ENCODE assay signal across 14 mouse cellular contexts in genomic region chr14:33487805-33488550, GRCm38 (mm10). TPM values are rescaled to one million over a fixed set of nuclear protein-coding genes. Genes with fewer than 3 reads are reported as not detected.
DNase-seq lines count a peak whose midpoint lies in the region; ATAC-seq and TF ChIP-seq lines count a peak whose summit lies in the region.
"Had no signal": no experiment of that assay in that cellular context is flagged by ENCODE, and none has a peak within 500 bp of the region (broad histone marks: within the 10 kb centered on the region; RNA-seq: fewer than 3 reads in every experiment).

No protein-coding gene starts in this region.

- no peak for TF ChIP-seq CTCF in forebrain, postnatal 0 days (IDR thresholded peaks at IDR 0.05; ENCODE audit: low read depth)

- H3K27me3 ChIP-seq in forebrain, postnatal 0 days (ENCODE audit: insufficient read depth, low read length): no peaks in the 10 kb centered on the region
- H3K27me3 ChIP-seq in lung, embryonic 16.5 days (ENCODE audit: control insufficient read depth, insufficient read depth, low read depth, low read length): no peaks in the 10 kb centered on the region
- H3K27me3 ChIP-seq in intestine, embryonic 15.5 days (replicated peaks): no peaks in the 10 kb centered on the region
- H3K27me3 ChIP-seq: embryonic facial prominence, embryonic 12.5 days had no signal

- 53% methylated on average over 15 of the region's 15 CpGs for WGBS in forebrain, postnatal 0 days
- 37% methylated on average over 15 of the region's 15 CpGs for WGBS in lung, embryonic 16.5 days
- 64% methylated on average over 15 of the region's 15 CpGs for WGBS in intestine, embryonic 15.5 days

- peak; percentile 43 for ATAC-seq in forebrain, postnatal 0 days
- ATAC-seq in lung, embryonic 16.5 days (ENCODE audit: low read depth): peak; percentile 73
- no peak for ATAC-seq in intestine, embryonic 15.5 days
- ATAC-seq: activated CD4-positive, CD25-positive, alpha-beta regulatory T cell, adult 4 months had no signal

- no peak overlapping the region for H3K27ac ChIP-seq in forebrain, postnatal 0 days (ENCODE audit: low read depth, low read length)
- H3K27ac ChIP-seq in lung, embryonic 16.5 days (ENCODE audit: low read length): no peak overlapping the region
- no peak overlapping the region for H3K27ac ChIP-seq in intestine, embryonic 15.5 days
- H3K27ac ChIP-seq: embryonic facial prominence, embryonic 12.5 days; liver, embryonic 14.5 days had no signal

- intact Hi-C loops in left cerebral cortex, postnatal 4 days (cut with DNase I): no loop called here

- H3K9ac ChIP-seq in forebrain, postnatal 0 days: no peak overlapping the region
- H3K9ac ChIP-seq in lung, embryonic 16.5 days (ENCODE audit: low read length): no peak overlapping the region
- H3K9ac ChIP-seq in intestine, embryonic 15.5 days: no peak overlapping the region
- H3K9ac ChIP-seq: embryonic facial prominence, embryonic 12.5 days; liver, embryonic 14.5 days had no signal

- no peak overlapping the region for H3K4me2 ChIP-seq in forebrain, postnatal 0 days (ENCODE audit: low read depth)
- H3K4me2 ChIP-seq in lung, embryonic 16.5 days (ENCODE audit: low read depth, low read length): no peak overlapping the region
- no peak overlapping the region for H3K4me2 ChIP-seq in intestine, embryonic 15.5 days (replicated peaks)
- H3K4me2 ChIP-seq: embryonic facial prominence, embryonic 12.5 days had no signal

- no peaks in the 10 kb centered on the region for H3K36me3 ChIP-seq in forebrain, postnatal 0 days (ENCODE audit: insufficient read depth)
- H3K36me3 ChIP-seq in lung, embryonic 16.5 days (ENCODE audit: control insufficient read depth, insufficient read depth, low read length): no peaks in the 10 kb centered on the region
- H3K36me3 ChIP-seq in intestine, embryonic 15.5 days: no peaks in the 10 kb centered on the region
- H3K36me3 ChIP-seq: embryonic facial prominence, embryonic 12.5 days had no signal

- no peaks in the 10 kb centered on the region for H3K9me3 ChIP-seq in forebrain, postnatal 0 days (ENCODE audit: low read length)
- H3K9me3 ChIP-seq in lung, embryonic 16.5 days (ENCODE audit: control insufficient read depth, low read length): no peaks in the 10 kb centered on the region
- H3K9me3 ChIP-seq in intestine, embryonic 15.5 days: no peaks in the 10 kb centered on the region
- H3K9me3 ChIP-seq: embryonic facial prominence, embryonic 12.5 days had no signal

- H3K4me3 ChIP-seq in forebrain, postnatal 0 days (ENCODE audit: low read depth, low read length): no peak overlapping the region
- no peak overlapping the region for H3K4me3 ChIP-seq in lung, embryonic 16.5 days (ENCODE audit: low read length)
- no peak overlapping the region for H3K4me3 ChIP-seq in intestine, embryonic 15.5 days (replicated peaks)
- H3K4me3 ChIP-seq: embryonic facial prominence, embryonic 12.5 days had no signal

- DNase-seq in left cerebral cortex, postnatal 4 days: peak; percentile 48
- DNase-seq in left cerebral cortex, adult 9 months (ENCODE audit: low spot score in 2 of 2): no peak
- DNase-seq in forebrain, postnatal 0 days: peak; percentile 48
- peak; percentile 52 for DNase-seq in kidney, adult 18-20 months
- no peak for DNase-seq in adrenal gland, postnatal 4 days (ENCODE audit: low spot score in 2 of 2)
- no peak for DNase-seq in adrenal gland, postnatal 10 days
- DNase-seq: heart, postnatal 36 days; retina, postnatal 1 day; thymus, postnatal 4 days had no signal

- H3K4me1 ChIP-seq in forebrain, postnatal 0 days (ENCODE audit: insufficient read depth): no peaks in the 10 kb centered on the region
- peaks cover 3% of the 10 kb centered on the region for H3K4me1 ChIP-seq in lung, embryonic 16.5 days (replicated peaks; ENCODE audit: control insufficient read depth, insufficient read depth, low read length)
- H3K4me1 ChIP-seq in intestine, embryonic 15.5 days (replicated peaks): no peaks in the 10 kb centered on the region

RNA-seq across cellular contexts. Expression of gene Frmpd2, which starts 16.5 kb away (rescaled TPM):
- 1 to 10 TPM in 1 of 2 experiments, under 1 TPM in 1; 0.46 to 1.6 TPM for total RNA-seq in left cerebral cortex, postnatal 4 days (2021)
- total RNA-seq in forebrain, postnatal 0 days (2014; rRNA removed): 0.54 and 1.6 TPM in 2 replicates
- 0.14 and 0.29 TPM in 2 replicates for polyA plus RNA-seq in forebrain, postnatal 0 days (2015; fragmentation: Nextera tagmentation; extraction: Ambion mirVana)
- 0.49 and 0.67 TPM in 2 replicates for polyA plus RNA-seq in lung, embryonic 16.5 days (2015; fragmentation: Nextera tagmentation; extraction: Ambion mirVana)
- total RNA-seq in adrenal gland, postnatal 4 days (2021): under 1 TPM; 0.08 to 0.25 TPM
- polyA plus RNA-seq in intestine, embryonic 15.5 days (2015; fragmentation: Nextera tagmentation; extraction: Ambion mirVana): not detected in 2 replicates
- total RNA-seq in adrenal gland, postnatal 10 days (2021): not detected
- total RNA-seq: heart, postnatal 36 days had no signal
- polyA plus RNA-seq: activated CD4-positive, CD25-positive, alpha-beta regulatory T cell, adult 4 months; embryonic facial prominence, embryonic 12.5 days; liver, embryonic 14.5 days had no signal

RNA-seq across cellular contexts. Expression of gene Mapk8, which starts 41.0 kb away (rescaled TPM):
- total RNA-seq in left cerebral cortex, postnatal 4 days (2021): 100 to 1,000 TPM; 205 to 224 TPM
- total RNA-seq in forebrain, postnatal 0 days (2014; rRNA removed): 193 and 204 TPM in 2 replicates
- 34.4 and 34.7 TPM in 2 replicates for polyA plus RNA-seq in forebrain, postnatal 0 days (2015; fragmentation: Nextera tagmentation; extraction: Ambion mirVana)
- 13.9 and 15.6 TPM in 2 replicates for polyA plus RNA-seq in lung, embryonic 16.5 days (2015; fragmentation: Nextera tagmentation; extraction: Ambion mirVana)
- 10 to 100 TPM; 39.8 to 40.2 TPM for total RNA-seq in adrenal gland, postnatal 4 days (2021)
- polyA plus RNA-seq in intestine, embryonic 15.5 days (2015; fragmentation: Nextera tagmentation; extraction: Ambion mirVana): 12.2 and 16.0 TPM in 2 replicates
- 10 to 100 TPM; 25.2 to 30.4 TPM for total RNA-seq in adrenal gland, postnatal 10 days (2021)

Comparison
In these comparisons a context has a peak if more than half of its experiments do, and no peak if none do; other contexts are left out.
1. DNase-seq: peak in left cerebral cortex, postnatal 4 days (single experiment), forebrain, postnatal 0 days (single experiment) and kidney, adult 18-20 months (single experiment); none in left cerebral cortex, adult 9 months (0 of 2), adrenal gland, postnatal 4 days (0 of 2) and adrenal gland, postnatal 10 days (single experiment).